ENCODE assay signal across 8 mouse cellular contexts in genomic region chr16:50010532-50010971, GRCm38 (mm10).
DNase-seq lines count a peak whose midpoint lies in the region; ATAC-seq and TF ChIP-seq lines count a peak whose summit lies in the region.

No protein-coding gene starts in this region.

- H3K9ac ChIP-seq in forebrain, embryonic 13.5 days = no peak overlapping the region
- H3K9ac ChIP-seq in forebrain, embryonic 11.5 days (ENCODE audit: low read length) = no peak overlapping the region
- no peak overlapping the region for H3K9ac ChIP-seq in liver, postnatal 0 days (replicated peaks)

- intact Hi-C loops in left cerebral cortex, postnatal 4 days (cut with DNase I) = no loop called here

- no peak for TF ChIP-seq EP300 in liver, postnatal 0 days (IDR thresholded peaks at IDR 0.05; ENCODE audit: low read depth)

- peak; percentile 33; the same call in 1 of the 2 replicates for ATAC-seq in forebrain, embryonic 13.5 days
- no peak for ATAC-seq in forebrain, embryonic 11.5 days (replicated peaks; ENCODE audit: low FRiP score)
- ATAC-seq in liver, postnatal 0 days = no peak

- H3K4me1 ChIP-seq in forebrain, embryonic 13.5 days = no peaks in the 10 kb centered on the region
- no peaks in the 10 kb centered on the region for H3K4me1 ChIP-seq in forebrain, embryonic 11.5 days (replicated peaks; ENCODE audit: control insufficient read depth, insufficient read depth, low read length)
- H3K4me1 ChIP-seq in liver, postnatal 0 days (ENCODE audit: insufficient read depth) = no peaks in the 10 kb centered on the region

- H3K27me3 ChIP-seq in forebrain, embryonic 13.5 days = no peaks in the 10 kb centered on the region
- no peaks in the 10 kb centered on the region for H3K27me3 ChIP-seq in forebrain, embryonic 11.5 days (ENCODE audit: control insufficient read depth, insufficient read depth, low read length)
- no peaks in the 10 kb centered on the region for H3K27me3 ChIP-seq in liver, postnatal 0 days (ENCODE audit: insufficient read depth, low read length)

- H3K4me2 ChIP-seq in forebrain, embryonic 13.5 days = no peak overlapping the region
- no peak overlapping the region for H3K4me2 ChIP-seq in forebrain, embryonic 11.5 days (ENCODE audit: low read depth, low read length, severe bottlenecking)
- H3K4me2 ChIP-seq in liver, postnatal 0 days (ENCODE audit: low read depth, low read length) = no peak overlapping the region

- no peaks in the 10 kb centered on the region for H3K36me3 ChIP-seq in forebrain, embryonic 13.5 days (ENCODE audit: poor library complexity, severe bottlenecking)
- H3K36me3 ChIP-seq in forebrain, embryonic 11.5 days (ENCODE audit: control insufficient read depth, insufficient read depth, low read length) = no peaks in the 10 kb centered on the region
- H3K36me3 ChIP-seq in liver, postnatal 0 days (replicated peaks; ENCODE audit: insufficient read depth, low read length) = no peaks in the 10 kb centered on the region

- TF ChIP-seq CTCF in liver, postnatal 0 days (IDR thresholded peaks at IDR 0.05; ENCODE audit: low read depth) = no peak

- no peaks in the 10 kb centered on the region for H3K9me3 ChIP-seq in forebrain, embryonic 13.5 days (replicated peaks)
- no peaks in the 10 kb centered on the region for H3K9me3 ChIP-seq in forebrain, embryonic 11.5 days (ENCODE audit: control insufficient read depth, low read length)
- no peaks in the 10 kb centered on the region for H3K9me3 ChIP-seq in liver, postnatal 0 days (ENCODE audit: low read length)

- DNase-seq in forebrain, embryonic 11.5 days (ENCODE audit: low spot score) = no peak
- peak; percentile 85 for DNase-seq in adrenal gland, adult 8-10 months
- peak; percentile 17 to 19 for DNase-seq in frontal cortex, postnatal 14 days (ENCODE audit: low spot score in 2 of 2)
- peak; percentile 31 to 64 for DNase-seq in kidney, adult 8-10 months
- DNase-seq in left cerebral cortex, postnatal 4 days = peak; percentile 64
- DNase-seq in thymus, postnatal 25 days = no peak
- no peak for DNase-seq in liver, postnatal 0 days

- H3K4me3 ChIP-seq in forebrain, embryonic 13.5 days = no peak overlapping the region
- no peak overlapping the region for H3K4me3 ChIP-seq in forebrain, embryonic 11.5 days (ENCODE audit: low read depth, low read length)
- H3K4me3 ChIP-seq in liver, postnatal 0 days (ENCODE audit: low read depth, low read length) = no peak overlapping the region

- no peak overlapping the region for H3K27ac ChIP-seq in forebrain, embryonic 13.5 days
- no peak overlapping the region for H3K27ac ChIP-seq in forebrain, embryonic 11.5 days (ENCODE audit: low read depth, low read length)
- no peak overlapping the region for H3K27ac ChIP-seq in liver, postnatal 0 days (ENCODE audit: low read depth)

- 81% methylated on average over 6 of the region's 6 CpGs for WGBS in forebrain, embryonic 13.5 days
- 84% methylated on average over 6 of the region's 6 CpGs for WGBS in forebrain, embryonic 11.5 days
- WGBS in liver, postnatal 0 days (ENCODE audit: insufficient replicate concordance) = 69% methylated on average over 6 of the region's 6 CpGs

Comparison
In these comparisons a context has a peak if more than half of its experiments do, and no peak if none do; other contexts are left out.
1. DNase-seq: peak in adrenal gland, adult 8-10 months (single experiment), frontal cortex, postnatal 14 days (2 of 2), kidney, adult 8-10 months (2 of 2) and left cerebral cortex, postnatal 4 days (single experiment); none in forebrain, embryonic 11.5 days (single experiment), thymus, postnatal 25 days (single experiment) and liver, postnatal 0 days (single experiment).